Mouse (Mus musculus): ENCODE data around the gene Nox4.
"Not testable (repeated sequence)": the region's sequence is repeated elsewhere in the genome, so short reads cannot be mapped to it uniquely, and the experiment has no call there.

Nox4 gene

GRCm38 (mm10) chr7:87371316-87371715, 125.4 kb downstream of the Nox4 start:
- no peak for DNase-seq (ENCODE audit: low spot score)

DNA sequence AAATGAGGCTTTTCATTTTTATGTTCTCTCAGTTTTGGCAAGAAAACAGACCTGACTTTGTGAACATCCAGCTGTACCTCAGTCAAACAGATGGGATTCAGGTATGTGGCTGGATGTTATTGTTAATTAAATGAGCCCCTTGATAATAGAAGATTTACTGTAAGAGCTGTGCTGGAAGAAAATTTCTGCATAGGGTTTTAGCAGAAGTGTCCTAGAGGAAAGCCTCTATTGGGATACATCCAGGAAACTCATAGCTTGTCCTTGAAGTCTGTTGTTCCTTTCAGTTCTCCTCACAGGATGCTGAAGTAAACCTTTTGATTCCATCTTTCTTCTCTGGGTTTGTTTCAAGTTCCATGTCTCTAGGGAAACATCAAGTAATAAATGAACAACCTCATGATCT, 128.4 kb downstream of the Nox4 start:
- no peak for DNase-seq (ENCODE audit: low spot score)

GRCm38 (mm10) chr7:87374935-87375334, 129.0 kb downstream of the Nox4 start:
- no peak for DNase-seq (ENCODE audit: low spot score)

DNA sequence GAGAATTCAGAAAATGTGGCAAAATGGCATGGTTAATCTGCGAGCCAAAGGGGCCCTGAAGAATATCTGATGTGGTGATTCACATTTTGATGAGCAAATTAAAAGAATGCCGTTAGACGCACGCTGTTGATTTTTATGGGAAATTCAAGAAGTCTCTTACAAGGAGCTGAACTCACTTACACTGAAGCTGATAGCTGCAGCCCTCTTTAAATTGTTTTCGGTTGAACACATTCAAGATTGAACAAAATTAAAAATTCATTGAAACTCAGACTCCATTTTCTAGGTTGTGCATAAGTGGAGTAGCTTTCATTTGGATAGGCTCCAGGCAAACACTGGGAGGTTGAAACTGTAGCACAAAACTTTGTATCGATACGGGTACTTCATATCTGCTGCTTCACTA, 151.1 kb downstream of the Nox4 start:
- no peak for DNase-seq (ENCODE audit: low spot score)

- DNase-seq (ENCODE audit: low spot score), result not testable (repeated sequence)
Measured at GRCm38 (mm10) chr7:87411373-87411772, 165.5 kb downstream of the Nox4 start.

- no peak for DNase-seq (ENCODE audit: low spot score)
Measured at GRCm38 (mm10) chr7:87413271-87413670, 167.4 kb downstream of the Nox4 start.

All from layer of hippocampus, adult 9-10 months (tissue).